Mouse (Mus musculus) embryonic stem cell, embryonic (primary cell): Measurements from ENCODE around the gene Stim1.

Experiments used
- CTCF ChIA-PET, 4 experiments: fragments of 300-600 bp in 2 of 4; fragments of 350-600 bp in 2 of 4; sonication (Branson Sonifier 250); formaldehyde crosslinking; loops; one replicate each; lab custom pipeline; 2022; ENCODE audit warnings: inconsistent platforms in 2 of 4; lab: Charles Lee
- POLR2A ChIA-PET, 4 experiments: fragments of 300-600 bp in 2 of 4; fragments of 350-600 bp in 2 of 4; sonication (Branson Sonifier 250); formaldehyde crosslinking; loops; one replicate each; lab custom pipeline; 2022; ENCODE audit warnings: antibody characterized with exemption in 4 of 4, inconsistent platforms in 1 of 4; lab: Charles Lee

Stim1 gene

GRCm38 (mm10) chr7:102260518-102260917, 7.1 kb upstream of the Stim1 start:
- ChIA-PET POLR2A (interaction anchor here in 1 of 4 experiments (0.9 kb wide), 1 partner anchor 23 kb away, joined by 3 read pairs; no protein-coding TSS in a partner anchor), CTCF (interaction anchor here in 1 of 4 experiments (0.7 kb wide), 1 partner anchor 10 kb away, joined by 3 read pairs; no protein-coding TSS in a partner anchor)

- POLR2A ChIA-PET: interaction anchor here in 2 of 4 experiments (0.6 to 0.7 kb wide), 2 partner anchors 61 to 120 kb away, joined by 3 to 9 read pairs; no protein-coding TSS in a partner anchor
Measured at GRCm38 (mm10) chr7:102263020-102263419, 4.6 kb upstream of the Stim1 start.

GRCm38 (mm10) chr7:102266021-102266400, 1.6 kb upstream of the Stim1 start:
- ChIA-PET POLR2A (interaction anchor here in 3 of 4 experiments (0.6 to 3.3 kb wide), 10 partner anchors 12 to 160 kb away, joined by 3 to 10 read pairs (median 4); no protein-coding TSS in a partner anchor), CTCF (interaction anchor here in 3 of 4 experiments (0.5 to 3.0 kb wide), 5 partner anchors 8 to 179 kb away, joined by 3 to 22 read pairs (median 11); no protein-coding TSS in a partner anchor)

More at GRCm38 (mm10) chr7:102263020-102263419, 4.6 kb upstream of the Stim1 start:
- CTCF ChIA-PET: interaction anchor here (0.6 to 1.4 kb wide), 4 partner anchors 16 to 250 kb away, joined by 3 to 4 read pairs (median 3); no protein-coding TSS in a partner anchor

- POLR2A ChIA-PET: interaction anchor here in 3 of 4 experiments (0.5 to 3.5 kb wide), 22 partner anchors 8 to 182 kb away, joined by 3 to 32 read pairs (median 6); partner anchors contain the start of genes Nup98 (in 1 of the 3) and Pgap2 (in 1 of the 3)
- CTCF ChIA-PET: interaction anchor here (0.5 to 3.1 kb wide), 16 partner anchors 8 to 211 kb away, joined by 3 to 22 read pairs (median 6); no protein-coding TSS in a partner anchor
Measured at GRCm38 (mm10) chr7:102266401-102267042, 1.1 kb upstream of the Stim1 start.

- POLR2A ChIA-PET: interaction anchor here in 3 of 4 experiments (0.5 to 3.5 kb wide), 25 partner anchors 9 to 210 kb away, joined by 3 to 32 read pairs (median 4); partner anchors contain the start of genes Nup98 (in 1 of the 3) and Pgap2 (in 1 of the 3)
- CTCF ChIA-PET: interaction anchor here (0.5 to 3.1 kb wide), 22 partner anchors 9 to 246 kb away, joined by 3 to 22 read pairs (median 5); no protein-coding TSS in a partner anchor
Measured at GRCm38 (mm10) chr7:102267113-102267579, 460 bp upstream of the Stim1 start.

GRCm38 (mm10) chr7:102268395-102268748, 766 bp downstream of the Stim1 start:
- ChIA-PET POLR2A (interaction anchor here in 3 of 4 experiments (0.5 to 3.5 kb wide), 21 partner anchors 10 to 209 kb away, joined by 3 to 32 read pairs (median 3); no protein-coding TSS in a partner anchor), CTCF (interaction anchor here (0.6 to 3.1 kb wide), 13 partner anchors 10 to 594 kb away, joined by 3 to 22 read pairs (median 8); no protein-coding TSS in a partner anchor)

- CTCF ChIA-PET: interaction anchor here in 3 of 4 experiments (0.6 to 1.3 kb wide), 5 partner anchors 14 to 1831 kb away, joined by 3 to 7 read pairs (median 4); no protein-coding TSS in a partner anchor
- POLR2A ChIA-PET: interaction anchor here in 2 of 4 experiments (0.9 to 3.1 kb wide), 6 partner anchors 14 to 144 kb away, joined by 3 to 21 read pairs (median 6); no protein-coding TSS in a partner anchor
Measured at GRCm38 (mm10) chr7:102272422-102272948, 4.9 kb downstream of the Stim1 start.

- POLR2A ChIA-PET: interaction anchor here in 1 of 4 experiments (1.2 to 1.4 kb wide), 2 partner anchors 13 to 17 kb away, joined by 3 read pairs; no protein-coding TSS in a partner anchor
- CTCF ChIA-PET: interaction anchor here in 1 of 4 experiments (0.5 kb wide), 1 partner anchor 211 kb away, joined by 3 read pairs; no protein-coding TSS in a partner anchor
Measured at GRCm38 (mm10) chr7:102281403-102281802, 13.8 kb downstream of the Stim1 start.

- POLR2A ChIA-PET: interaction anchor here in 1 of 4 experiments (0.6 to 1.1 kb wide), 2 partner anchors 21 to 317 kb away, joined by 3 to 5 read pairs; no protein-coding TSS in a partner anchor
- CTCF ChIA-PET: interaction anchor here in 3 of 4 experiments (0.6 to 1.0 kb wide), 4 partner anchors 15 to 32 kb away, joined by 3 read pairs; partner anchors contain the start of gene Stim1 (in 1 of the 3)
Measured at GRCm38 (mm10) chr7:102282261-102282660, 14.7 kb downstream of the Stim1 start.

GRCm38 (mm10) chr7:102289466-102289865, 21.9 kb downstream of the Stim1 start:
- POLR2A ChIA-PET: interaction anchor here in 3 of 4 experiments (0.7 to 3.7 kb wide), 55 partner anchors 9 to 626 kb away, joined by 3 to 32 read pairs (median 4); partner anchors contain the start of genes Stim1 (in 3 of the 3), Clpb (in 2 of the 3), Nup98 (in 2 of the 3) and Pgap2 (in 2 of the 3)
- CTCF ChIA-PET: interaction anchor here in 2 of 4 experiments (0.5 to 1.4 kb wide), 6 partner anchors 9 to 197 kb away, joined by 3 to 7 read pairs (median 3); partner anchors contain the start of gene Stim1 (in 1 of the 2)

- ChIA-PET CTCF (no interaction called here), POLR2A (interaction anchor here in 1 of 4 experiments (1.1 to 1.9 kb wide), 4 partner anchors 9 to 24 kb away, joined by 4 to 5 read pairs (median 4); no protein-coding TSS in a partner anchor)
Measured at GRCm38 (mm10) chr7:102292228-102292627, 24.6 kb downstream of the Stim1 start.

- CTCF ChIA-PET: interaction anchor here in 1 of 4 experiments (0.7 kb wide), 1 partner anchor 17 kb away, joined by 3 read pairs; no protein-coding TSS in a partner anchor
- POLR2A ChIA-PET: interaction anchor here in 1 of 4 experiments (1.0 to 1.9 kb wide), 5 partner anchors 13 to 140 kb away, joined by 3 to 5 read pairs (median 4); partner anchors contain the start of gene Stim1
Measured at GRCm38 (mm10) chr7:102293234-102293633, 25.6 kb downstream of the Stim1 start.

- POLR2A ChIA-PET: interaction anchor here in 1 of 4 experiments (0.5 to 1.9 kb wide), 4 partner anchors 8 to 170 kb away, joined by 3 to 7 read pairs (median 4); no protein-coding TSS in a partner anchor
- CTCF ChIA-PET: interaction anchor here in 1 of 4 experiments (0.7 kb wide), 1 partner anchor 57 kb away, joined by 7 read pairs; no protein-coding TSS in a partner anchor
Measured at GRCm38 (mm10) chr7:102300761-102301160, 33.2 kb downstream of the Stim1 start.

GRCm38 (mm10) chr7:102302471-102302870, 34.9 kb downstream of the Stim1 start:
- CTCF ChIA-PET: interaction anchor here in 3 of 4 experiments (0.6 to 1.2 kb wide), 4 partner anchors 8 to 35 kb away, joined by 3 to 4 read pairs (median 3); partner anchors contain the start of gene Stim1 (in 1 of the 3)
- POLR2A ChIA-PET: interaction anchor here in 2 of 4 experiments (0.6 to 1.9 kb wide), 4 partner anchors 13 to 435 kb away, joined by 3 to 7 read pairs (median 6); no protein-coding TSS in a partner anchor

GRCm38 (mm10) chr7:102305596-102305995, 38.0 kb downstream of the Stim1 start:
- ChIA-PET CTCF (no interaction called here), POLR2A (interaction anchor here in 1 of 4 experiments (2.6 kb wide), 1 partner anchor 16 kb away, joined by 13 read pairs; no protein-coding TSS in a partner anchor)

GRCm38 (mm10) chr7:102310266-102310665, 42.7 kb downstream of the Stim1 start:
- POLR2A ChIA-PET: interaction anchor here (0.5 to 2.1 kb wide), 6 partner anchors 17 to 722 kb away, joined by 3 to 6 read pairs (median 5); no protein-coding TSS in a partner anchor

More at GRCm38 (mm10) chr7:102310266-102310665, 42.7 kb downstream of the Stim1 start:
- CTCF ChIA-PET: interaction anchor here in 3 of 4 experiments (0.6 to 1.2 kb wide), 7 partner anchors 8 to 1364 kb away, joined by 3 to 6 read pairs (median 3); partner anchors contain the start of gene Rhog (in 1 of the 3)
